Mouse (Mus musculus): Measurements from ENCODE around the gene Cbwd1. TPM values are rescaled to one million over a fixed set of nuclear protein-coding genes. Genes with fewer than 3 reads are reported as not detected.

The Cbwd1 gene
- polyA plus RNA-seq, 1 experiment from 2014 or later, result 16.4 TPM

- Histone ChIP-seq H3K27me3 (replicated peaks; ENCODE audit: control insufficient read depth, insufficient read depth, low read length) (no peaks in the 10 kb centered on the region), H3K27ac (ENCODE audit: low read length) (no peak overlapping the region), H3K4me1 (ENCODE audit: control insufficient read depth, insufficient read depth, low read length) (no peaks in the 10 kb centered on the region), H3K9ac (ENCODE audit: low read depth, low read length) (no peak overlapping the region), H3K36me3 (ENCODE audit: control insufficient read depth, insufficient read depth, low read length) (no peaks in the 10 kb centered on the region), H3K9me3 (ENCODE audit: control insufficient read depth, low read length) (no peaks in the 10 kb centered on the region), H3K4me3 (ENCODE audit: low read length) (no peak overlapping the region), H3K4me2 (ENCODE audit: low read depth, low read length) (no peak overlapping the region)
- ATAC-seq, result no peak
- WGBS, result 71% methylated on average over 1 of the region's 1 CpGs
Observed at GRCm38 (mm10) chr19:24937084-24937483, 24.3 kb downstream of the Cbwd1 start.

- 37% methylated on average over 1 of the region's 1 CpGs for WGBS
- ATAC-seq, result 0 out of 2 replicates have a peak, but pooled peaks have one; percentile 13
- no peaks in the 10 kb centered on the region for H3K9me3 ChIP-seq (ENCODE audit: control insufficient read depth, low read length)
Observed at GRCm38 (mm10) chr19:24929041-24929440, 32.4 kb downstream of the Cbwd1 start.

GRCm38 (mm10) chr19:24920866-24921265, 40.5 kb downstream of the Cbwd1 start:
- Histone ChIP-seq H3K9ac (ENCODE audit: low read depth, low read length) (no peak overlapping the region), H3K4me1 (ENCODE audit: control insufficient read depth, insufficient read depth, low read length) (no peaks in the 10 kb centered on the region), H3K4me2 (ENCODE audit: low read depth, low read length) (no peak overlapping the region), H3K27ac (ENCODE audit: low read length) (no peak overlapping the region), H3K36me3 (ENCODE audit: control insufficient read depth, insufficient read depth, low read length) (peaks cover 6% of the 10 kb centered on the region; the same call in 1 of the 2 replicates), H3K4me3 (ENCODE audit: low read length) (no peak overlapping the region), H3K27me3 (replicated peaks; ENCODE audit: control insufficient read depth, insufficient read depth, low read length) (no peaks in the 10 kb centered on the region), H3K9me3 (ENCODE audit: control insufficient read depth, low read length) (no peaks in the 10 kb centered on the region)
- ATAC-seq, result no peak
- 87% methylated on average over 5 of the region's 5 CpGs for WGBS

More at GRCm38 (mm10) chr19:24929041-24929440, 32.4 kb downstream of the Cbwd1 start:
- Histone ChIP-seq H3K36me3 (ENCODE audit: control insufficient read depth, insufficient read depth, low read length) (no peaks in the 10 kb centered on the region), H3K4me2 (ENCODE audit: low read depth, low read length) (no peak overlapping the region), H3K27me3 (replicated peaks; ENCODE audit: control insufficient read depth, insufficient read depth, low read length) (no peaks in the 10 kb centered on the region), H3K27ac (ENCODE audit: low read length) (no peak overlapping the region), H3K4me1 (ENCODE audit: control insufficient read depth, insufficient read depth, low read length) (no peaks in the 10 kb centered on the region), H3K4me3 (ENCODE audit: low read length) (no peak overlapping the region), H3K9ac (ENCODE audit: low read depth, low read length) (no peak overlapping the region)

GRCm38 (mm10) chr19:24908385-24909155, 52.8 kb downstream of the Cbwd1 start:
- no peak for ATAC-seq
- Histone ChIP-seq H3K9me3 (ENCODE audit: control insufficient read depth, low read length) (no peaks in the 10 kb centered on the region), H3K27ac (ENCODE audit: low read length) (no peak overlapping the region), H3K36me3 (ENCODE audit: control insufficient read depth, insufficient read depth, low read length) (no peaks in the 10 kb centered on the region), H3K4me3 (ENCODE audit: low read length) (no peak overlapping the region), H3K4me2 (ENCODE audit: low read depth, low read length) (no peak overlapping the region), H3K9ac (ENCODE audit: low read depth, low read length) (no peak overlapping the region), H3K4me1 (ENCODE audit: control insufficient read depth, insufficient read depth, low read length) (no peaks in the 10 kb centered on the region), H3K27me3 (replicated peaks; ENCODE audit: control insufficient read depth, insufficient read depth, low read length) (peaks cover 10% of the 10 kb centered on the region)
- WGBS, result 91% methylated on average over 3 of the region's 3 CpGs

GRCm38 (mm10) chr19:24907655-24908054, 53.8 kb downstream of the Cbwd1 start:
- Histone ChIP-seq H3K27ac (ENCODE audit: low read length) (no peak overlapping the region), H3K4me3 (ENCODE audit: low read length) (no peak overlapping the region), H3K4me2 (ENCODE audit: low read depth, low read length) (no peak overlapping the region), H3K9ac (ENCODE audit: low read depth, low read length) (no peak overlapping the region), H3K36me3 (ENCODE audit: control insufficient read depth, insufficient read depth, low read length) (no peaks in the 10 kb centered on the region), H3K4me1 (ENCODE audit: control insufficient read depth, insufficient read depth, low read length) (no peaks in the 10 kb centered on the region), H3K9me3 (ENCODE audit: control insufficient read depth, low read length) (no peaks in the 10 kb centered on the region), H3K27me3 (replicated peaks; ENCODE audit: control insufficient read depth, insufficient read depth, low read length) (peaks cover 17% of the 10 kb centered on the region)
- 95% methylated on average over 5 of the region's 6 CpGs for WGBS
- ATAC-seq, result no peak

- Histone ChIP-seq H3K4me2 (ENCODE audit: low read depth, low read length) (no peak overlapping the region), H3K4me3 (ENCODE audit: low read length) (no peak overlapping the region), H3K27me3 (replicated peaks; ENCODE audit: control insufficient read depth, insufficient read depth, low read length) (peaks cover 49% of the 10 kb centered on the region), H3K4me1 (ENCODE audit: control insufficient read depth, insufficient read depth, low read length) (peaks cover 12% of the 10 kb centered on the region), H3K36me3 (ENCODE audit: control insufficient read depth, insufficient read depth, low read length) (no peaks in the 10 kb centered on the region), H3K9me3 (ENCODE audit: control insufficient read depth, low read length) (no peaks in the 10 kb centered on the region), H3K9ac (ENCODE audit: low read depth, low read length) (no peak overlapping the region), H3K27ac (ENCODE audit: low read length) (no peak overlapping the region)
- 48% methylated on average over 2 of the region's 2 CpGs for WGBS
- ATAC-seq, result no peak
Observed at GRCm38 (mm10) chr19:24902821-24903220, 58.6 kb downstream of the Cbwd1 start.

GRCm38 (mm10) chr19:24902256-24902655, 59.2 kb downstream of the Cbwd1 start:
- Histone ChIP-seq H3K27ac (ENCODE audit: low read length) (no peak overlapping the region), H3K9ac (ENCODE audit: low read depth, low read length) (no peak overlapping the region), H3K4me2 (ENCODE audit: low read depth, low read length) (no peak overlapping the region), H3K4me1 (ENCODE audit: control insufficient read depth, insufficient read depth, low read length) (peaks cover 17% of the 10 kb centered on the region), H3K27me3 (replicated peaks; ENCODE audit: control insufficient read depth, insufficient read depth, low read length) (peaks cover 55% of the 10 kb centered on the region), H3K36me3 (ENCODE audit: control insufficient read depth, insufficient read depth, low read length) (no peaks in the 10 kb centered on the region), H3K4me3 (ENCODE audit: low read length) (no peak overlapping the region), H3K9me3 (ENCODE audit: control insufficient read depth, low read length) (no peaks in the 10 kb centered on the region)
- WGBS, result 6% methylated on average over 2 of the region's 2 CpGs
- ATAC-seq, result no peak

GRCm38 (mm10) chr19:24901666-24902065, 59.7 kb downstream of the Cbwd1 start:
- no peak for ATAC-seq
- H3K9me3 ChIP-seq (ENCODE audit: control insufficient read depth, low read length), result no peaks in the 10 kb centered on the region
- H3K27ac ChIP-seq (ENCODE audit: low read length), result no peak overlapping the region
- H3K9ac ChIP-seq (ENCODE audit: low read depth, low read length), result no peak overlapping the region
- no peak overlapping the region for H3K4me2 ChIP-seq (ENCODE audit: low read depth, low read length)
- H3K36me3 ChIP-seq (ENCODE audit: control insufficient read depth, insufficient read depth, low read length), result no peaks in the 10 kb centered on the region
- peaks cover 60% of the 10 kb centered on the region for H3K27me3 ChIP-seq (replicated peaks; ENCODE audit: control insufficient read depth, insufficient read depth, low read length)
- peaks cover 20% of the 10 kb centered on the region for H3K4me1 ChIP-seq (ENCODE audit: control insufficient read depth, insufficient read depth, low read length)
- 8% methylated on average over 3 of the region's 3 CpGs for WGBS
- H3K4me3 ChIP-seq (ENCODE audit: low read length), result no peak overlapping the region

GRCm38 (mm10) chr19:24900581-24901220, 60.7 kb downstream of the Cbwd1 start, which contains the start of gene Foxd4:
TSS of gene Foxd4 (minus strand) at chr19:24901197.
- Histone ChIP-seq H3K27me3 (replicated peaks; ENCODE audit: control insufficient read depth, insufficient read depth, low read length) (peaks cover 66% of the 10 kb centered on the region), H3K36me3 (ENCODE audit: control insufficient read depth, insufficient read depth, low read length) (no peaks in the 10 kb centered on the region), H3K9me3 (ENCODE audit: control insufficient read depth, low read length) (no peaks in the 10 kb centered on the region), H3K9ac (ENCODE audit: low read depth, low read length) (no peak within 1 kb of the TSS), H3K27ac (ENCODE audit: low read length) (no peak within 1 kb of the TSS), H3K4me2 (ENCODE audit: low read depth, low read length) (peak within 1 kb of the TSS; percentile 51), H3K4me1 (ENCODE audit: control insufficient read depth, insufficient read depth, low read length) (peaks cover 20% of the 10 kb centered on the region), H3K4me3 (ENCODE audit: low read length) (peak within 1 kb of the TSS; percentile 38)
- no peak for ATAC-seq
- WGBS, result 1% methylated on average over 27 of the region's 27 CpGs
